Mouse (Mus musculus) spleen, adult 2 months (tissue): Measurements from ENCODE around the gene Nosip. TPM values are rescaled to one million over a fixed set of nuclear protein-coding genes. Genes with fewer than 3 reads are reported as not detected.

ENCODE experiments used
- DNase-seq, 2 experiments: peaks; one replicate each; pipeline versions ENCODE4 v3.0.0 to v3.0.0-alpha.2; 2012 to 2021; ENCODE audit warnings: low spot score in 2 of 2, low read depth in 1 of 2
- H3K27ac ChIP-seq: fragments of 200-500 bp; 2 replicates; pipeline ENCODE4 v1.5.1; 2012; ENCODE audit warnings: low read length, inconsistent platforms; ENCODE audit not compliant: insufficient read depth
- H3K27me3 ChIP-seq: fragments of 200-500 bp; 2 replicates; pipeline ENCODE4 v1.6.1; 2012; ENCODE audit warnings: mild to moderate bottlenecking, moderate library complexity, low read length, inconsistent platforms; ENCODE audit not compliant: control insufficient read depth, insufficient read depth
- H3K36me3 ChIP-seq: fragments of 200-500 bp; 2 replicates; pipeline ENCODE4 v1.6.1; 2012; ENCODE audit warnings: mild to moderate bottlenecking, low read length, inconsistent platforms; ENCODE audit not compliant: control insufficient read depth, insufficient read depth
- H3K4me1 ChIP-seq: fragments of 200-500 bp; 2 replicates; pipeline ENCODE4 v1.6.1; 2011; ENCODE audit warnings: inconsistent platforms; ENCODE audit not compliant: control insufficient read depth, insufficient read depth, insufficient read length
- H3K4me3 ChIP-seq: fragments of 200-500 bp; 2 replicates; pipeline ENCODE4 v1.5.1; 2011; ENCODE audit warnings: mild to moderate bottlenecking, inconsistent platforms; ENCODE audit not compliant: insufficient read depth, insufficient read length; ENCODE audit errors: extremely low read depth
- CTCF ChIP-seq: fragments of 200-500 bp; IDR thresholded peaks from 2 replicates; pipeline ENCODE4 v1.5.1; 2011; ENCODE audit warnings: mild to moderate bottlenecking, inconsistent platforms; ENCODE audit not compliant: insufficient read depth, insufficient read length, insufficient replicate concordance; ENCODE audit errors: extremely low read depth
- POLR2A ChIP-seq: fragments of 200-500 bp; IDR thresholded peaks from 2 replicates; pipeline ENCODE4 v1.6.1; 2011; ENCODE audit warnings: low read depth, low read length, inconsistent platforms
- WGBS: fragments of 180-500 bp; shearing (Covaris S2); methylation state at CpG from one replicate; pipeline ENCODE4 v1.1.7; 2018; 5-methylcytosine and 5-hydroxymethylcytosine counted together
- polyA plus RNA-seq: library from polyadenylated mRNA; depleted of rRNA; stranded (reverse); fragments of >200 nt; gene quantifications from 2 replicates; pipeline ENCODE4 v1.2.3, GENCODE M21; 2012

The Nosip gene
- polyA plus RNA-seq, 1 experiment: 67.9 TPM

- Histone ChIP-seq H3K4me3 (peak overlapping the region; percentile 92), H3K27me3 (no peaks in the 10 kb centered on the region), H3K36me3 (peaks cover 30% of the 10 kb centered on the region), H3K27ac (peak overlapping the region; percentile 85), H3K4me1 (peaks cover 6% of the 10 kb centered on the region; the same call in 1 of the 2 replicates)
- TF ChIP-seq CTCF (no peak), POLR2A (no peak)
- WGBS: 1% methylated on average over 38 of the region's 38 CpGs
- DNase-seq: peak in 1 of 2 experiments; percentile 30
Measured at GRCm38 (mm10) chr7:45052181-45052861, 9.9 kb upstream of the Nosip start.

- Histone ChIP-seq H3K4me3 (peak within 1 kb of the TSS; percentile 92), H3K36me3 (peaks cover 25% of the 10 kb centered on the region), H3K4me1 (peaks cover 6% of the 10 kb centered on the region; the same call in 1 of the 2 replicates), H3K27ac (peak within 1 kb of the TSS; percentile 95), H3K27me3 (no peaks in the 10 kb centered on the region)
- 1% methylated on average over 14 of the region's 18 CpGs for WGBS
- DNase-seq: no peak
- TF ChIP-seq CTCF (no peak), POLR2A (no peak)
Measured at GRCm38 (mm10) chr7:45052862-45053116, 9.4 kb upstream of the Nosip start, which contains the start of gene Prr12. TSS of gene Prr12 (minus strand) at chr7:45052881.

- WGBS: under 1% methylated on average over 46 of the region's 59 CpGs
- peak; percentile 62 to 77 for DNase-seq
- Histone ChIP-seq H3K27ac (peak overlapping the region; percentile 95), H3K36me3 (peaks cover 20% of the 10 kb centered on the region), H3K4me1 (peaks cover 6% of the 10 kb centered on the region; the same call in 1 of the 2 replicates), H3K4me3 (peak overlapping the region; percentile 92), H3K27me3 (no peaks in the 10 kb centered on the region)
- no peak; the same call in 1 of the 2 replicates for TF ChIP-seq POLR2A
- TF ChIP-seq CTCF: no peak
Measured at GRCm38 (mm10) chr7:45053117-45053930, 8.9 kb upstream of the Nosip start.

GRCm38 (mm10) chr7:45053931-45054510 is 8.2 kb upstream of the Nosip start:
- TF ChIP-seq POLR2A (peak; percentile 75), CTCF (no peak)
- Histone ChIP-seq H3K4me3 (peak overlapping the region; percentile 92), H3K27me3 (no peaks in the 10 kb centered on the region), H3K36me3 (peaks cover 15% of the 10 kb centered on the region), H3K4me1 (peaks cover 6% of the 10 kb centered on the region; the same call in 1 of the 2 replicates), H3K27ac (peak overlapping the region; percentile 85)
- WGBS: 1% methylated on average over 32 of the region's 33 CpGs
- peak; percentile 95 for DNase-seq

DNA sequence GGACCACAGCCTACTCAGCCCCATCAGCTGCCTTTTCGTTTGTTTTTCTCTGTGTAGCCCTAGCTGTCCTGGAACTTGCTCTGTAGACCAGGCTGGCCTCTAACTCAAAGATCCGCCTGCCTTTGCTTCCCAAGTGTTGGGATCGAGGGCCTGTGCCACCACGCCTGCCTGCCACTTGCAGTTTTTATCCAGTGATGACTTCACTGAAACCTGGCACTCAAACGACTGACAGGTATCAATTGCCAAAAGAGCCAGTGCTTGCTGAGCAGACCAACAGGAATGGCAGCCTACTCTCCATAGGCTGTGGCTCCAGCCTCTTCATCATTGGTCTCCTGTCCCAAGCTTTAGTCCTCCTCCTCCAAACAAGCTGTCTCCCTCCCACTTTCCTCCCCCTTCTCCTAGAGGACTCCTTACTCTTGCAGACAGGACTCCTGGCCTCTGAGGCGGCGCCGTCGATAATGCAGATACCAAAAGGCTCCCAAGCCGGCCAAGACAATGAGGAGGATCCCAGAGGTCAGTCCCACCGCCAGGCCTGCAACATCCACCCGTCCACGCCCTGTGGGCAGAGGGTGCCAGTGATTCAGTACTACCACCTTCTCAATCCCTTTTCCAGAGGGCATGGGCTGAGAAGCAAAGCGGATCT is 5.8 kb upstream of the Nosip start:
- DNase-seq: no peak
- 93% methylated on average over 14 of the region's 14 CpGs for WGBS
- H3K27me3 ChIP-seq: no peaks in the 10 kb centered on the region

DNA sequence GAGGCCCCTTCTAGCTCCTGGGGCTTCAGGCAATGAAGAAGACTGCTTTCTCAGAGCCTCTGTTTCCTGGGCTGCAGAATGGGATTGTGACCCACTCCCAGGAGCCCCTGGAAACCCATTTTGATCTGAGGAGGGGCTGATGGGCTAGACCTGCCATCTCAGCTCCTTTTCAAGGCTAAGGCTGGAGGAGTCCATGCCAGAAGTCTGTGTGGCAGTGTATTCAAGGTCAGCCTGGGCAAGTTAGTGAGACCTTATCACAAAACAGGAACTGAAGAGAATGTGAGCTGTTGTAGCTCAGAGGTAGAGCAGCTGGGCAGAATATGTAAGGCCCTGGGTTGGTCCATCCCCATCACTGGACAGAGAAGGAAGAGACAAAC is 5.3 kb upstream of the Nosip start:
- Histone ChIP-seq H3K4me1 (peaks cover 5% of the 10 kb centered on the region; the same call in 1 of the 2 replicates), H3K36me3 (no peaks in the 10 kb centered on the region), H3K4me3 (no peak overlapping the region), H3K27ac (no peak overlapping the region), H3K27me3 (no peaks in the 10 kb centered on the region)
- no peak for DNase-seq
- TF ChIP-seq POLR2A (no peak), CTCF (no peak)

More for the DNA sequence above, 5.8 kb upstream of the Nosip start:
- H3K36me3 ChIP-seq: no peaks in the 10 kb centered on the region
- H3K4me1 ChIP-seq: peaks cover 6% of the 10 kb centered on the region; the same call in 1 of the 2 replicates
- no peak overlapping the region for H3K27ac ChIP-seq
- H3K4me3 ChIP-seq: no peak overlapping the region
- TF ChIP-seq POLR2A (no peak), CTCF (no peak)
